ENCODE assay signal across 8 mouse cellular contexts in the genomic region with DNA sequence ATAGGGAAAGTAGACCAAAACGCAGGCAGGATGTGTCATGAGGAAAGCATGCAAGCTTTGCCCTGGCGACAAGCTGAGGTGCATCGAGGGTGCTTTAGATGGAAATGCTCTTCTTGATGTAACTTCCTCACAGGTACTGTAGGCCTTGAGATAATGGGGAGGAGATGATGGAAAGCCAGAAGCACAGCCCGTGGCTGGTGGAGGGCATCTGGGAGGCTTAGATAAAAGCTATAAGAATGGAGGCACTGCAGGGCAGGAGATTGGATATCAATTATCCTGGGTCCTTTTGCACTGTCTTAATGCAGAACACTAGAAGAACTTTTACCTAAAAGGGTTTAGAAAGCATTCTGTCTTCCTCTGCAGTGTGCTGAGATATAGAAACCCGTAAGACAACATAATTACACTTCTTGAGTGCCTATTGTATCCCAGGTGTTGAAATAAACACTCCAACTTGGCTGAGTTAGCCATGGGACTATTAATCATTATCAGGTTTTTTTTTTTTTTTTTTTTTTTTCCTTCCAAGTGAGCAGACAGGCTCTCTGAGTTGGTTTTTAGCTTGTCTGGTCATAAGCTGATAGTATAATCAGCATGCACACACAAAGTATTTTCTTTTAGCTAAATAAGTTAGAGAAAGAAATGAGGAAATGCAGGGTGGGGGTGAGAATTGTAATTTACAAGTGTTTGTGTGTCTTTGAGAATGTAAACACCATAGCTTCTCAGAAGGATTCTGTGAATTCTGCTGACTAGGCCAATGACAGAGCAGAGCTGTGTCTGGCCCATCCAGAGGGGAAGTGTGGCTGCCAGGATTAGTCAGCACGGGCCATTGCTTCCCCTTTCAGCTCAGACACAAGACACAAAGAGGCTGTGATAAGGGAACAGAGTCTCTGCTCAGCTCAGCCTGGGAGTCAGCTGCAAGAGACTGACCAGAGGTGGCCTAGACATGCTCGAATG.
DNase-seq lines count a peak whose midpoint lies in the region; ATAC-seq and TF ChIP-seq lines count a peak whose summit lies in the region.

No protein-coding gene starts in this region.

- DNase-seq in cerebellum, adult 9-11 months: peak; percentile 20
- DNase-seq in cerebellum, adult 8-10 months: no peak
- peak; percentile 55 to 82 for DNase-seq in heart, adult 2 months
- DNase-seq in kidney, adult 8-10 months: peak; percentile 33 to 39
- DNase-seq in liver: peak; percentile 77
- peak; percentile 69 for DNase-seq in midbrain, embryonic 14.5 days
- peak; percentile 39 to 65 for DNase-seq in spleen, postnatal 4 days (ENCODE audit: low spot score in 2 of 2)

- H3K9ac ChIP-seq in embryonic facial prominence, embryonic 12.5 days: no peak overlapping the region
- H3K9ac ChIP-seq in heart, adult 2 months (ENCODE audit: low read depth, low read length): no peak overlapping the region
- no peak overlapping the region for H3K9ac ChIP-seq in midbrain, embryonic 14.5 days (replicated peaks; ENCODE audit: low read length)

- H3K9me3 ChIP-seq in embryonic facial prominence, embryonic 12.5 days: no peaks in the 10 kb centered on the region
- no peaks in the 10 kb centered on the region for H3K9me3 ChIP-seq in midbrain, embryonic 14.5 days (ENCODE audit: control insufficient read depth, low read length)

- no peak for TF ChIP-seq CTCF in heart, adult 2 months (IDR thresholded peaks at IDR 0.05)

- H3K79me2 ChIP-seq in heart, adult 2 months (replicated peaks; ENCODE audit: control insufficient read depth, insufficient read depth, low read length): no peaks in the 10 kb centered on the region

- peak; percentile 64; the same call in 1 of the 2 replicates for ATAC-seq in embryonic facial prominence, embryonic 12.5 days (ENCODE audit: insufficient number of reproducible peaks, insufficient read depth, low FRiP score, low TSS enrichment)
- peak; percentile 63; the same call in 1 of the 2 replicates for ATAC-seq in midbrain, embryonic 14.5 days (ENCODE audit: low FRiP score, low TSS enrichment)

- no peak overlapping the region for H3K27ac ChIP-seq in embryonic facial prominence, embryonic 12.5 days
- peak overlapping the region; percentile 23 for H3K27ac ChIP-seq in heart, adult 2 months
- peak overlapping the region; percentile 53 for H3K27ac ChIP-seq in midbrain, embryonic 14.5 days (replicated peaks; ENCODE audit: low read depth, low read length)

- TF ChIP-seq EP300 in heart, adult 2 months (IDR thresholded peaks at IDR 0.05; ENCODE audit: insufficient read depth, low read depth, low read length): 0 out of 2 replicates have a peak, but pooled peaks have one; percentile 47

- no peak overlapping the region for H3K4me3 ChIP-seq in embryonic facial prominence, embryonic 12.5 days
- H3K4me3 ChIP-seq in heart, adult 2 months: no peak overlapping the region
- no peak overlapping the region for H3K4me3 ChIP-seq in midbrain, embryonic 14.5 days (replicated peaks; ENCODE audit: low read depth, low read length)

- H3K4me2 ChIP-seq in embryonic facial prominence, embryonic 12.5 days (replicated peaks): no peak overlapping the region
- no peak overlapping the region for H3K4me2 ChIP-seq in midbrain, embryonic 14.5 days (ENCODE audit: low read length)

- no peaks in the 10 kb centered on the region for H3K27me3 ChIP-seq in embryonic facial prominence, embryonic 12.5 days
- no peaks in the 10 kb centered on the region for H3K27me3 ChIP-seq in heart, adult 2 months (ENCODE audit: control insufficient read depth, insufficient read depth, low read length)
- no peaks in the 10 kb centered on the region for H3K27me3 ChIP-seq in midbrain, embryonic 14.5 days (ENCODE audit: control insufficient read depth, insufficient read depth, low read length)

- WGBS in embryonic facial prominence, embryonic 12.5 days: 66% methylated on average over 7 of the region's 7 CpGs
- WGBS in heart, adult 2 months: 36% methylated on average over 7 of the region's 7 CpGs
- WGBS in midbrain, embryonic 14.5 days: 45% methylated on average over 7 of the region's 7 CpGs

- H3K4me1 ChIP-seq in embryonic facial prominence, embryonic 12.5 days: no peaks in the 10 kb centered on the region
- peaks cover 2% of the 10 kb centered on the region; the same call in 1 of the 2 replicates for H3K4me1 ChIP-seq in heart, adult 2 months (ENCODE audit: control insufficient read depth, insufficient read depth, low read length)
- peaks cover 22% of the 10 kb centered on the region; the same call in 1 of the 2 replicates for H3K4me1 ChIP-seq in midbrain, embryonic 14.5 days (ENCODE audit: control insufficient read depth, insufficient read depth, low read length)

- intact Hi-C loops in heart, adult 2 months (cut with DNase I): no loop called here

- TF ChIP-seq POLR2A in heart, adult 2 months (IDR thresholded peaks at IDR 0.05; ENCODE audit: insufficient read depth, low read depth, low read length): no peak

- no peaks in the 10 kb centered on the region for H3K36me3 ChIP-seq in embryonic facial prominence, embryonic 12.5 days
- H3K36me3 ChIP-seq in heart, adult 2 months (ENCODE audit: control insufficient read depth, insufficient read depth, low read length): no peaks in the 10 kb centered on the region
- H3K36me3 ChIP-seq in midbrain, embryonic 14.5 days (ENCODE audit: control insufficient read depth, insufficient read depth, low read length): no peaks in the 10 kb centered on the region
